Mouse (Mus musculus) adipocyte (in vitro differentiated cells): ENCODE data around the gene Dennd1b.

Source experiments
- DNase-seq: peaks from one replicate; pipeline ENCODE4 v3.0.0-alpha.2; 2016; ENCODE audit warnings: low spot score

The Dennd1b gene

GRCm38 (mm10) chr1:138962266-138963101 is 751 bp upstream of the Dennd1b start:
- DNase-seq: peak; percentile 49

GRCm38 (mm10) chr1:138963868-138964458 is 728 bp downstream of the Dennd1b start:
- peak; percentile 57 for DNase-seq

GRCm38 (mm10) chr1:138965069-138965468 is 1.8 kb downstream of the Dennd1b start:
- no peak for DNase-seq

- no peak for DNase-seq
Observed at GRCm38 (mm10) chr1:138965511-138965910, 2.3 kb downstream of the Dennd1b start.

DNA sequence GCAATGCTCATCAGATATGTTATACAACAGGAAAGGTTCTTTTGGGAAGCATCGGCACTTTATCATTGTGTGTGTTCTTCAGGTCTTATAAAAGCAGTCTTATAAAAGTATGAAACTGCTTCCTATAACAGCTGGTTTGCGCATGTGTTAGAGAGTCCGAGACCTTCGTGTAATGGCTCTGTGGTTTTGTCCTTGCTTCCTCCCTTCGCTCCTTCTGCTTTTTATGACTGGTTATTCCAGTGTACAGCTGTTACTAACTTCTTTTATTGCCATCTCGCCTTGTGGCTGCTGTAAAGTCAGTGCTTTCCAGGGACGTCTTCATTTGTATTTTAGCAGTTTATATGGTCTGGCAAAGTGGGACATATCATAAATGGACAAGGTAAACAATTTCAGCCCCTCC is 4.2 kb downstream of the Dennd1b start:
- DNase-seq: no peak

DNA sequence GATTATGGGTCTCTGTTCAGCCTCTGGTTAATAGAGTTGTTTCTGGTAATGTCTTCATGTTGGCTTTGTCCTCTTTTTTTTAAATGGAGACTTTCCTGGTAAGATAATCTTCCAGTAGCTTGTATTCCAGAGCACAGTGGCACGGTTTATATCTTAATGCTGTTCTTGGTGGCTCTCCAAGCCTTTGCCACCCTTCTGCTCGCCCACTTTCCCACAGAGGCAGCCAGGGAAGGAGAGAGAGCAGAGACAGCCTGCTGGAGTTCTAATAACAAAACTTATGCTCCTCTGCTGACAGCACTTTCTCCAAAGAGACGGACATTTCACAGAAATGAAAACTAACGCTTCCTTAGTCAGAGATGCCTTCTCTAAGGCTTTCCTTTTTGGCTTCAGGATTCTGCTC is 6.8 kb downstream of the Dennd1b start:
- DNase-seq: peak; percentile 81

GRCm38 (mm10) chr1:138973541-138974224 is 10.4 kb downstream of the Dennd1b start:
- no peak for DNase-seq

DNA sequence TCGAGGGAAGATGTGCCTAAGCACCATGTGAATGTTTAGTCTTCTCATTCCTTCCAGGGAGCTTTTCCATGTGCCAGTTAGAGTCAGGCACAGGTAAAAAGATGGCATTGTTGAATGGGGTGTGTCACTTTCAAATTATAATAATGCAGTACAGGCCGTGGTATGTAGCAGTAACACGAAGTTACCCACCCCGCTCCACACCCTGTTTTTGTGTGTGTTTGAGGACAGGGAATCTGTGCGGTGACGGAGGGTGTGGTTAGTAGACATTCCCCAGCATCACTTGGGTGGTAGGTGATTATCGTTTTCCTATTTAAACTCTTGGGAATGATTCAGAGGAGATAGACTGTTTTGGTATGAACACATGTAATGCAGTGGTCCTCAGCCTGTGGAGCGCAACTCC is 11.6 kb downstream of the Dennd1b start:
- no peak for DNase-seq

- DNase-seq: no peak
Observed at GRCm38 (mm10) chr1:138975945-138976344, 12.7 kb downstream of the Dennd1b start.

- DNase-seq: no peak
Observed at GRCm38 (mm10) chr1:138982203-138982602, 19.0 kb downstream of the Dennd1b start.

DNA sequence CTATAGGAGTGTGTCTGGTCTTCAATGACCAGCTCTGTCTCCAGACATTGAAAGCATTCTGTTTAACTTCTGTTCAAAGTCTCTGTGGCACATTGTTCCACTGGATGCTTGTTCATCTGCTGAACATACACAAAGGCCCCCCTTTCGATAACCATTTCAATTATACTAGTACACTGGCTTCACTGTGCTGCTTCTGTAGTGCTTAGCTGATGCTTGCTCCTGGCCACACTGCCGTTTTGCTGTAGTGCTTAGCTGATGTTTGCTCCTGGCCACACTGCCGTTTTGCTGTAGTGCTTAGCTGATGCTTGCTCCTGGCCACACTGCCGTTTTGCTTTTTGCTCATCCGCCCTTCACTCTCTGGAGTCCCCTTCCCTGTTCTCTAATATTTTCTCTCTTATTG is 19.4 kb downstream of the Dennd1b start:
- no peak for DNase-seq

GRCm38 (mm10) chr1:138983064-138983463 is 19.8 kb downstream of the Dennd1b start:
- no peak for DNase-seq

DNA sequence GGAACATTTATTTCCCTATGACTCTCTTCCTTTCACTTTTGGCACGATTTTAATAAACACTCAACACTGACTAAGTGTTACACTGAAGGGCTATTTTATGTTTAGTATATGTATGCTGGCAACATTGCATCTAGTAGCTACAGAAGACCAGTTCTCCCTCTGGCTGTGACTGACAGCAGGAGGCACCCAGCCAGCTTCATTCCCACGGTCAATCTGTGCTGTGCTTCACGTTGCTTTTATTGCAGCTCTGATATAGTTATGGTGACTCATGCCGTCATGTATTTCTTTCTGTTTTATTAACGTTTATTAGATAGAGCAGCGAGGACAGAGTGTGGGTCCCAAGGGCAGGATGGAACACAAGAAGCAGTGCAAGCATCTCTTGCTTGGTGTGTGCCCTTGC is 20.2 kb downstream of the Dennd1b start:
- DNase-seq: peak; percentile 40

DNA sequence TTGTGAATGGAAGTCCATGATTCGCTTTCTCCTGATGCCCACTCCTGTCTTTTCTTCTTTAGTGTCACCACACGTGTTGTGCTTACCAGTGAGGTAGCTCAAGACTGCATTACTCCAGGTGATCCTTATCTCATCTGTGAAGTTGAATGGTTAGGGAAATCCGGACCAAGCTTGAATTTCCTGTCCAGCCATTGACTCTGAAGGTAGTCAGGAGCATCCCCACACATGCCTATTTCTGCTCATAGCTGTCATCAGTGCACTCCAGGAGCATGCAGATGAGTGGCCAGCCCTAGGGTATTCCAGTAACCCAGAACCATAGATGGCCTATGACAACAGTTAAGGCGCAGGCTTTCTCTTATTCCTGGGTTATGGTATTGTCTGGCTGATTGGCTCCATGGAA is 20.9 kb downstream of the Dennd1b start:
- no peak for DNase-seq

DNA sequence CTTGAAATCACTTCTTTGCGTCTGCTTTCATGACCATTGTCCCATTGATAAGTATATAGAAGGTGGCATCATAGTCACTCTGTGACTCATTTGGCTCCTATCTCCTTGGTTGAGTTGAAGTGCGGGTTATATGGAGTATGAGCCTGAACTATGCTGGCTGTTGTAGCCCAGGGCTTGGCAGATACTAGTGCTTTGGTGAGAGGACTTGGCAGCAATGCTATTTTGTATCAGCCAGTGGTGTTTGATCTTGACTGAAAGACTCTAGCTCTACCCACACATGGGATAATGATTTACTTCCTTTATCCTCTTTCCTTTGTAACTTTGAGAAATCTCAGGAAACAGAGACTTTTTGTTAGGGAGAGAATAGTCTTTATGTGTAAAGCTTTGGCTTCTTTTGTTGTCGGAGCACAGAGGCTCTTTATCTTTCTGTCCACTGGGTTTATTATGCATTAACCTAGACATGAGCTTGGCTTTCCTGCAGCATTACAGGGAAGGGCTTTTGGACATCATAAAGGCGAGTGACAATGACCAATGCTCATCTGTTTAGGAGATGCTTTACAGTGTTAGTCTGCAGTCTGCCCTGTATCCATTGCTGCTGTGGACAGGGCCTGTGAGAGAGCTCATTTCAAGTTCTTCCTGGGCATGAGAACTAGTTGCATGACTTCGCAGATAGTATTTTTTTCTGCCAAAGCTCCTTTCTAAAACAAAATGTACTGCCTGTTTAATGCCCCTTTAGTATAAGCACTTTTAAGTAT is 29.3 kb downstream of the Dennd1b start:
- peak; percentile 20 for DNase-seq

- no peak for DNase-seq
Observed at GRCm38 (mm10) chr1:138995621-138996380, 32.6 kb downstream of the Dennd1b start.

- DNase-seq: no peak
Observed at GRCm38 (mm10) chr1:138996663-138997062, 33.4 kb downstream of the Dennd1b start.

DNA sequence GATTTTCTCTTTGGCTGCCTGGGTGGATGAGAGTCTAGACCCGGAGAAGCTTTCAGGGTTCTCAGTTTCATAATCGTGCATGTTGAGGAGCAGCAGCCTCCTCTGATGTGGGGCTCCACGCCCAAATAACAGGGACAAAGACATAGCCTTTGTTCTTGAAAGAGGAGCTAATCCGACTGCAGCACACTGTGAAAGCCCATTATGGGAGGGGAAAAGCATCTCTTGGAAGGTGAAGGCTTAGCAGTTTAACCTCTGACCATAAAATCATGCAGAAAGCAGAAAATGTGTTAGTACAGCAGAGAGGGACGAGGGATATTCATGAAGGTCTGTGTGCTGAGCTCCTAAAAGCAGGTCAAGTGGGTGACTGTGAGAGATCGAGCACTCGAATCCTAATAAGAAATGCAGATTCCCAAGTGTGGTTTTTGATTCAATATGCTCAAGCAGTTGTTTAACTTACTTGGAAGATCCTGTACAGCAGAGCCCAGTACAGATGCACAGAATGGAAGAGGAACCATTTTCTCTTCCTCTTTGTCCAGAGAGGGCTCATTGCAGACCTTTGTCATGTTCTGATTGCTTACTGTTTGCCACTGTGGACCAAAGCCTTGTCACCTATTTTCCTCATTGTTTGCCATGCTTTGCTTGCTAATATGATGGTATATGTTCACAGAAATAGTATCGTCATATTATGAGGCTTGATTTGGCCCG is 37.6 kb downstream of the Dennd1b start:
- no peak for DNase-seq

- no peak for DNase-seq
Observed at GRCm38 (mm10) chr1:139003503-139003902, 40.3 kb downstream of the Dennd1b start.

GRCm38 (mm10) chr1:139006000-139006399 is 42.8 kb downstream of the Dennd1b start:
- no peak for DNase-seq

DNA sequence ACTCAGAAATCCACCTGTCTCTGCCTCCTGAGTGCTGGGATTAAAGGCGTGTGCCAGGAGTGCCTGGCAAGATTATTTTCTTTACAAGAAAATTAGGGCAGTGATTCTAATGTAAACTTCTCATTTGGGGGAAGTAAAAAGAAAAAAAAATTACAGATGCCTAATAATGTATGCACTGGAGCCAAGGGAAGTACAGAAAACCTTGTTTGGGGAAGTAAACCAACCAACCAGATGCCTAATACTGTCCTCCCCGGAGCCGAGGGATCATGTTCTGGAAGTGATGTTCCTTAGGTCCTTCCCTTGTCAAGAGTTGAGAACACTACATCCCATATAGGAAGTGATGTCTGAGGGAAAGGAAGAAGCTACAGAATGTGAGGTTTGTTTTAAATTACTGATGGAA is 44.2 kb downstream of the Dennd1b start:
- DNase-seq: no peak
